Mouse (Mus musculus) thymus, postnatal 10 days (tissue): ENCODE results near the gene Cpvl.

Source experiments
- DNase-seq, 2 experiments: peaks; one replicate each; pipeline ENCODE4 v3.0.0; 2021; ENCODE audit warnings: low spot score in 2 of 2

Cpvl gene

DNA sequence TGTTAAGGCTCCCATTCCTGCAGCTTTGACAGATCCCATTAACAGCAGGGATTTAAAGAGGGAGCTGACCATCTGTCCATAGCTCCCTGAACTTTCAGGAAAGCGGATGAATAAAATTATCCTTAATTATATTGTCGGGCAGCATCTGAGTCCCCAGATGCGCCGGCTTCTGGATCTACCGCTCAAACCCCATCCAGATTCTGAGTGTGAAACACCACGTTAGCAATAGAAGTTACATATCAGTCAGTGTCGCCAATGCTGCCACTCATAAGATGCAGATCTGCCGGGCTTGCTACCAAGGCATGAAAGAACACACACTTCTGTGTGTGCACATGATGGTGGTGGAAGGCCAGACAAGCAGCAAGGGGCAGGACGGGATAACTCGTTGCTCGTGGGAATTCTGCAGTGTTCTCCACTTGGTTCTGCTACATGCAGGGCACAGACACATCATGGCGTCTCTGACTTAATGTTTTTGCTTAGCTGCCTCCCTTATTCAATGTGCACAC lies 6.2 kb downstream of the Cpvl start:
- DNase-seq = no peak

DNA sequence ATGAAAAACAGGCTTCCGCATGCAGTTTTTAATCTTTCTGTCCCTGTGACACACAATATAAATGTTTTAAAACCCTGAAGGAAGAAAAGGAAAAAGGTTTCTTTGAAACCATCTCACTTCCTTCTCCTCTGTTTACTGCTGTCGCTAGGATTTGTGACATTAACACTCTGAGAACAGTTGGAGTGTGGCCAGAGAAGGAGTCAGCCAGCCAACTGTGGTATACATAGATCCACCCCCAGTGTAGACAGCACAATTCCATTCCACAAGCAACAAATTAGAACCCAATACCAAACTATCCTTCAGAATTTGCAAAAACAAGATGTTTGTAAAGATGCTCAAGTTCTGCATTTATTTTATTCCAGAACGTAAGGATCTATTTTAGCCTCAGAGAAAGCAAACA lies 6.7 kb downstream of the Cpvl start:
- no peak for DNase-seq

DNA sequence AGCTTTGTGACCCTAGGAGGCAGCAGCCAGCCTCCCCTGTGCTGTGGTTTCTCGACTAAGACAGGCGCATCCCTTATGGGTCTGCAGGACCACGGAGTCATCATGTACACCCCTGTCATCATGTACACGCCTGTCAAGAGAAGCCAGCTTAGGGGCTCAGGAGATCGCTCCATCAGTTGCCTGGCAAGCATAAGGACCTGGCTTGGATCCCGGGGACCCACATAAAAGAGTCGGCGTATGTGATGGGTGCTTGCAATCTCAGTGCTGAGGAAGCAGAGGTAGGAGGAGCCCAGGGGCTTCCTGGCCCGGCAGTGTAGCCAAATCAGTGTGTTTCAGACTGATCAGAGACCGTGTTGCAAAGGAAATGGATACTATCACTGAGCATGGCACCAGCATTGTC lies 9.4 kb downstream of the Cpvl start:
- no peak for DNase-seq

DNA sequence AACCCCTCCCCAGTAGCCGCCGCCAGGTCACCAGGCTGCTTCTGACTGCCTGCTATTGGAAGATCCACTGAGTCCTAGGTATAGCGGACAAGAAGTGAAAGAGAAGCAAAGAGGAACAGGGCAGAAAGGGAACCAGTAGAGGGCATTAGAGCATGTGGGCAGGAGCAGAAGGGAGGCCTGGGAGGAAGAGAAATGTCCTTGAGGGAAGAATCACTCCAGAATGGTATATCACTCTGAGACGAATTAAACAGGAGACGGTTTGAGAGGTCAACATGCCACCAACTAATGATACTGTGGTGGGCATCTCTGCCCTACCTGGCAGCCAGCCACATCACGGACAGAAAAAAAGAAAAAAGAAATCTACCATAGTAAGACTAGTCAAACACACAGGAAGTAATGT lies 9.9 kb downstream of the Cpvl start:
- DNase-seq = no peak

DNA sequence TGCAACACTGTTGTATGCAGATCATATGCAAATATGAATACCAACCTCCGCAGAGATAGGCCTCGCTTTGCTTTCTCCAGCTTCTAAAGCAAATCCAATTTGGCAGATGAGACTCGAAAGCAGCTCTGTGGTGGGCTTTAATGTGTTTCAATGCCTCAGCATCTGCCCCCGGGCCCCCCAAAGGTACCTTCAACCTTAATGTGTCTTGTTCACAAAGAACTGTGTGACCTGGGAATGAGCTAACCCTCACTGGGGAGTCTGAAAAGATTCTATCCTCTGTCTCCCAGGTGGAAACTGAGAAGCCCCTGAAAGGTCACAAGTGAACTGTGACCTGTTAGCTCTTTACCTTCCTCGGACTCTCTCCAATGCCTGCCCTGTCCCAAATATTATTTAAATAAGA lies 11.9 kb downstream of the Cpvl start:
- no peak for DNase-seq

DNA sequence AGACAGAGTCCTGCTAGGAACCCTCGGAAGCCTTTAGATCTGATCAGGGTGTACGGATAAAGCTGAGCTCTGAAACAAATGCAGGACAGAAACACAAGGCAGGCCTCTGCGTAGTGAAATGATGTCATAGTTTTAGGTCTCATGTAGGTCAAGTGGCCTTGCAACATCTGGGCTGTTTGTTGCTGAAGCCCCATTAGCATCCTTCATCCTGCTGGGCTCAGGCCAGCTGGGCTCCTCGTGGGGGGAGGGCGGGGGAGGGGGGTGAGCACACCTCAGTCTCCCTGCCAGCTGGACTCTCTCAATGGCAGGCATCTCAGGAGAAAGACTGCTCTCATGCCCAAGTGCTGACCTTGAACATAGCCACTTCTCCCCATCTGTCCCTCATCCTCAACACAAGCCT lies 12.6 kb downstream of the Cpvl start:
- no peak for DNase-seq

DNA sequence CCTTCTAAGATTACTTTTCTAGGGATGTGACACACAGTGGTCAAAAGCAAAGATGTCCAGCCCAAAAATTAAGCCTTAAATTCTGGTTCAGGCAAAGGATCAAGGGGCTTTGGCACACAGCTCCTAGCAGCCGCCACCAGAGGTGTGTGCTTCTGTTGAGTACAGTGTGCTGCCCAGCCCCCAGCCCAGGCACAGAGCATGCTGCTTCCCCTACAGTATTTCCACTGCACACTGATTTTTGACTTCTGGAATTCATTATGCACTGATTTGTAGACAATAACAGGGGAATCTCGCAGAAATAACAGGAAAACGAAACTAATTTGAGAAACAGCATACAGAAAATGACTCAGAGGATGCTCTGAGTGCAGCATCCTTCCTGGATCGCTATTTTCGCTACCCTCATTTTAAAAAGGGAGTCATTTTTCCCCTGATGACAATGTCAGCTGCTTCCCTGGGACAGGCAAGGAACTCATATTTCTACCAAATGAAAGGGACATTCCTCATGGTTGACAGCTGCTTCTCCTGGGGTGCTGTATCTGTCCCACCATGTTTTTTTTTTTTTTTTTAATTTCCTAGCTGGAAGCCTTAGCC lies 14.5 kb downstream of the Cpvl start:
- DNase-seq = no peak

DNA sequence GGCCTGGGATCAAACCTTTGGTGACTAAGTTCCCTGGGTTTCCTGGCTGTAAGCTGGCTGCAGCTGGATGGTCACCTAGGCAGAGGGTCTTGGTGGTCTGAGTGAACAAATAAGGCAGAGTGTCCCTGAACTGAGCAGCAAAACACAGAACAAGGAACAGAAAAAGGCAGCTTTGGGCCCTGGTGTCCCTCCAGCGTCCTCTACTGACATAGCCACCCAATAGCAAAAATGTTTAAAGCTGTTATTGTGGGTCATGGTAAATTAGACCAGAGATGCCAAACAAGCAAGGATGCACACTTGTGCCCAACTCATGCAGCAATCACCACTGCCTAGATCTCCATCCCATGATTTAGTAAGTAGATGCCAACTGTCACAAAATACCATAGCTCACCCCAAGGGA lies 16.5 kb downstream of the Cpvl start:
- DNase-seq = no peak

DNA sequence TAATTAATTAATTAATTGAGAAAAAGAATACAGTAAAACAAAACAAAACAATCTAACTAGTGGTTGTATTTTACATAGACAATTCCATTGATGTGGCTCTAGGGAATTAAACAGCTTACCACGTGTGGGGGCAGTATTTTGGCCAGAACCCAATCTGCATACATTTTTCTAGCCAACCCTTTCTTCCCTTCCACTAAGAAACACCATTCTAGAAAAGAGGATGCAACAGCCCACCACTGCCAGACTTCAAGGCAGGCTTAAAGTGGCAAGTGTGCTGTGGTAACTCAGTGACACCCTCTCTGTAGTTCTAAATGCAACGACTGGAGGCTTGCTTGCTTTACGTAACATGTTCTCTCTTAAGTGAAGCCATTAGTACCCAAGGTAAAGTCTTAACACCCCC lies 18.6 kb downstream of the Cpvl start:
- no peak for DNase-seq

DNA sequence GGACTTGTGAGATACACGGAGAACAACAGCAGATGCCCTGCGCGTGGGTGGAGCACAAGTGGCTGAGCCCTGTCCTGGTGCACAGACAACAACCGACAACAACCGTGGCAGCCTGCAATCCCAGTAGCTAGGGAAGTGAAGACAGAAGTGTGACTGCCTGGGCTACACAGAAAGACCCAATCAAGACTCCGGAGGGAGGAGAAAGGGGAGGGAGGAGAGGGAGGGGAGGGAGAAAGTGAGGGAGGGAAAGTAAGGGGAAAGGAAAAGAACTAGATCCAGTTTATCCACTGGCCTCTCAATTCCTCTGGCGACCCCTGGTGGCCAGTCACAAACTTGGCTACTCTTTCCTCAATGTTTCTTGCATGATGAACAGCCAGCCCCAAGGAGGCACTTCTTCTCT lies 20.1 kb downstream of the Cpvl start:
- peak; percentile 13 to 71 for DNase-seq

DNA sequence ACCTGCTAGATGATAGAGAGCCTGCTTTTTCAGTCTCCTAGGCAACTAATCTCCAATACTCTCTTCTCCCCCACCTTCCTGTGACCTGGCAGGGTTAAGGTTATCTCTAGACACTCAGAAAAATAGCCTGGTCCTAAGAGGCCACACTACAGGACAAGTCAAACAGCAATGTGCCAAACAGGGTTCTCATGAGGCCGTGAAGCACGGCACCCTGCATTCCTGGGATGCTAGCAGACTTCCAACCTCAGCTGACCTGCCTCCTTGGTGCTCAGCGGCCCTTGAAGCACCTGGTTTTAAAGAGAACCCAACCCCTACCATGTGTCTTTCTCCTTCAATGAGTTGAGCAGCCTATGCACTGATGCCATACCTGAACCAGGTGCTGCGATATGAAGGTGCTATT lies 22.0 kb downstream of the Cpvl start:
- no peak for DNase-seq

DNA sequence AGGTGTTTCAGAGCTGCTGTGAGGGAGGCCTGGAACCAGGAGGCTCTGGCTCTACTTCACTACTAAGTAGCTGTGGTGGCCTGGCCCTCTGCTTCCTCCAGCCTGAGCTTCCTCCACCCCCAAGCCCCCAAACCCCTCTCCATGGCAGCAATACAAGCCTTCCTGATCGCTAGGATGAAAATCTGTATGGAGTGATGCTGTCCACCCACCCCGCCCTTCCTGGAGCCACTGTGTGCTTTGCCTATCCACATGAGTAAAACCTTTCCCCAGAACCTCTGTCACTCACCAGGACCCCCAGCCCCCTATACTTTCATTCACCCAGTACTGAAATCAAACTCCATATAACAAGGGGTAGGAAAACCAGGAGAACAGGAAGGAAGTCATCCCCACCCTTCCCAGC lies 22.6 kb downstream of the Cpvl start:
- DNase-seq = no peak

DNA sequence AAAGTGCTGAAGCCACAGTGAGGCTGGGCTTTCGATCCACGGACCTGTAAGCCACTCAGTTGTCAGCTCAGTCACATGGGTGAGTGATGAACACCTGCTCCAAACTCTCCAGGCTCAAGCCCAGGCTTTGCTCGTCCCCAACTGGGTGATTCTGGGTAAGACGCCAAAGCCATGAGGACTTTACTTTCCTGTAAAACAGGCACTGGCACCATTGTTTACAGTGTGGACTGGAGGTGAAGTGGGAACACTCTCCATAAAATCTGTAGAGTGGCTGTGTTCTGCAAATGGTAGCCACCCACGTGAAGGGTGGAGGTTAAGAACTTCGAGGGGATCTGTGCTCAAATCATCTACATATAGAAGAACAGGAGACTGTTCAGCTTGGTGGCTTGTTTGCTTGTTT lies 23.2 kb downstream of the Cpvl start:
- no peak for DNase-seq

DNA sequence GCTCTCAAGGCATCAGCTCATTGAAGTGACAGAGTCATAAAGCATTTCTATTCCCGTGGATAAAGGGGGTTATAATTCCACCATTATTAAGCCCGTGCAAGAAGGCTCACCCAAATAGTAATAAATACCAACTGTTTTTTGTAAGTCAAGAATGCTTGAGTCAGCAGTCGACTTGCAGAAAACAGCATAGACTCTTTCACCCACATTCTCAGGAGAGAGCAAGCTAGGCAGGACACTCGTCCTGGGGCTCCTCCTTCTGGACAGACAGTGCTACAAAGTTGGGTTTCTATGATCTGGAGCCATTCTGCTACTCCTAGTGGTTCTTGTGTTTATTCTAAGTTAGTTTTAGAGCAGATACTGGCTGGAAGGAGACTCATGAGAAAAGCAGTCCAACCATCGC lies 24.4 kb downstream of the Cpvl start:
- DNase-seq = no peak

DNA sequence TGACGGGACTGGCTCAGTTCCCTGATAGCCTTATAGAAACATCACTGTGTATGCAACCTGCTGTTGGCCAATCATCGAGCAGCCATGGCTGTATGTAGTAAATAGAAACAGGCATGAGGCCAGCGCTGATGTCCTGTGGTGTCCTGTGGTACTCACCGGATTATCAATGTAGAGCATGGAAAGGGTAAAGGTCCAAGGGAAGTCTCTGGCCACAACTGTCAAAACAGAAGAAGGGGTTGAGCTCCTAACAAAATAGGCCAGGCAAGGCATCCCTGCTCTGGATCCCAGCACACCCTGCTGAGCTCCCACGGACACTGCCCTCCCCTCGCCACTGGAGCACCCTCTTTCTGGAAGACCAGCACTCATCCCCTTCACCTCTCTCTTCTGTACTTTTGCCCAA lies 25.1 kb downstream of the Cpvl start:
- no peak for DNase-seq

DNA sequence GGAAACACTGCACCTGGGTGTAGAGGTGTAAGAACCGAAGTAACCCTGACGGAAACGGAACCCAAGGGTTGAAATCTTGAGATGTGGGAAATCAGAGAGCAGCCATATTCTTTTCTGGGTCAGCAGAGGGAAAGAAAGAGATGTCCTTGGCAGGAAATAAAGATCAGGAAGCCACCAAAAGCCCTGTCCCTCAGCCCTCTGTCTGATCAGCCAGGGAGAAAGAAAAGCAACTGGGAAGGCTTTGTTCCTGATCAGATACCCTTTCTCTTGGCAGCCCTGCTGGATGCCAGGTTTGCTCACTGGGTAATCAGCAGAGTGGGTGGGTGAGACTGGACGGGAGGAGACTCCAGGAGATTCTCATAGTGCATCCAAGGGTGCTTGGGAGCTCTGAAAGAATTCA lies 27.1 kb downstream of the Cpvl start:
- DNase-seq = no peak

DNA sequence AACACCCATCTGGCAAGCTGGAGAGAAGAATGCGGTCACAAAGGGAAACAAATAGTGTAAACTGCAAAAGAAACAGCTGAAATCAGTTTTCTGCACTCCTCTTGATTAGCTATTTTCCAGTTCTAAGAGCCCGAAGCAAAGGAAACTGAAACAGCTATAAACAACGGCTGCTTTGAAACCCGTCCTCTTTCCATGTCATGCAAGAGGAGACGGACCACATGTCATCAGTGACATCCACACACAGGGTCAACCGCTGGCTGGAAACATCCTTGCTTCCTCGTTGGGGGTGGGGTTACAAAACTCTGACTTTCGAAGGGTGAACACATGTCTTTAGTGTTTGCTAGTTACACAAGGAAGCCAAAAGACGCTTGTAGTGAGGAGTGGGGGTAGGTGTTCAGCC lies 27.6 kb downstream of the Cpvl start:
- DNase-seq = no peak

DNA sequence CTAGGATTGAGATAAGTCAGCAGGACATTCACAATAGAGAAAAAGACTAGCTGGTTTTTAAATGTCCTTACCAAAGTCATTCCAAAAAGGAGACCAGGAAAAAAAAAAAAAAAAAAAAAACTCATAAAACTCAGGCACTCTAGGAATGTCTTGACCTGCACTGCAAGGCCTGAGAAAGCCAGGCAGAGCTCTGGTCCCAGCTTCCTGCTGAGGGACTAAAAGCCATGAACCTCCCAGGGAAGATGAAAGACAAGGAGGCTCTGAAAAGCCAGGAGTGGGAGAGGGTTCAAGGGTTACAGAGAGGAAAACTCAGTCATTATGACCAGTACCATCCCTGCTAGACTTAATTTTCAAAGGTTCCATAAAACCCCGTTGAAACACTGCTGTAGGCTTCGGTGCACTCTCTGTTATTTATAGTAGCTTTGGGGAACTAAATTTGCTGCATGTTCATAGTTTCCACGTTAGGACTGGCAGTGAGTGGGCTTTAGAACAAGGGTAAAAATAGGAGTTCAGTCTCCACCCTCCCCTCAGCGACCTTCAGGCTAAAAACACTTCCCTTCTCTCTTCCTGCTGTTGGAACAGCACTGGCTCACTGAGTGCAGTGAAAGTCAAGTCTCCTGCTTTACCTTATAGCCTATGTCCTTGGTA lies 30.0 kb downstream of the Cpvl start:
- no peak for DNase-seq

DNA sequence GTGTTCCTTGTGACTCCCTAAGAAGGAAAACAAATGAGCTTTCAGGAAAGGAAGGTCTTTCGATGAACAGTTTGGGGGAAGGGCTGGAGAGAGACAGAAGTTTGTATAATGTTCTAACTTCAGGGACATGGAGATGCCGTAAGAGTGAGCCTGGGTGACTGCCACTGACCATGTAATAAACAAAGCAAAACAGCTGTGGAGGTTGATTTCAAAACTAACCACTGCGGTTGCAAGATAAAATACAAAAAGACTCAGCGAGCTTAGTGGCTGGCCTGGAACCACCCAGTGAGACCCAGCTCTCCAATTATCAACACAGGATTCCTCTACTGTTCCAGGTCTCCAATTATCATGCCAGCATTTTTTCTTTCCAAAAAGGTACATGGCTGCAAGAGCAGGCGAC lies 33.6 kb downstream of the Cpvl start:
- DNase-seq = no peak

DNA sequence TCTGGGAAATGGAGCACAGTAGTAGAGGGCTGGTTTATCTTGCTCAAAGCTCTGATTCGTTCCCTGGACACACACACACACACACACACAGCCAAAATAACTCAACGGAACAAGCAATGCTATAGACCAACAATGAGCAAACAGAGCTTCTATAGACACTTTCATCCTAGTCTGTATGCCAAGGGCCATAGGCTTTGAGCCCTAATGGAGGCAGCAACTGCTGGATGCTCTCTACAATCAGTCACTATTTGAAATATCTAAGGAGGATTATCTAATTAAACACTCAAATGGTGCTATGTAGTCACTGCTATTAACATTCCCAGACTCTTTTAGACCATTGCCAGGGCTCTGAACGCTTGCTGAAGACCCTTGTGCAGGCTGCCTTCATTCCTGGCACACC lies 34.1 kb downstream of the Cpvl start:
- DNase-seq = no peak

DNA sequence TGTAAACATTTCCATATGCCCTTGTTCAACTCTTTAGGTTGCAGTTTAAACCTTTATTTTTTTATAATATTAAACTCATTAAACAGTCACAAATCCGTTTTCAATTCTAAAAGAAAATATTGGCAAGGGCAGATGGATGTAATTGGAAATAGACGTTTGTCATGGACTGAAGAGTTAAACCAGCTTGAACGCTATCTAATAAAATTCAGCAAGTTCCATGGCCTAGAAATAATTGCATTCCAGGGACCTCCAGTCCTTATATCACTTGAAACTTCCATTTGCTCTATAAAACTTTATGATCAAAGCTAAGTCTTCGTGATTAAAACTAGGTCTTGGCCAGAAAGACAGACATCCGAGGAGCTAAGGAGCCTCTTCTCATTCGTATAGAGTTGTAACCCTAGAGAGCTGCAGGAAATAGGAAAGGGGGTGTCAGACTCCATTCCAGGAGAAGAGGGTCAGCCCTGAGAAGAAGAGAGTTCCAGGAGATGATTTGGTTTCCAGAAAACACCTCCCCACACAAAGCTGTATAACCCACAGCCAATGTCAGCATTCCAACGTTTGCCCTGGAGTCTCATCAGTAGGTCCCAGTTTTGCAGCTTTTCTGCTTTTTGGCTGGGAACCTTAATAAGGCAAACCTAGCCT lies 36.2 kb downstream of the Cpvl start:
- DNase-seq = no peak

DNA sequence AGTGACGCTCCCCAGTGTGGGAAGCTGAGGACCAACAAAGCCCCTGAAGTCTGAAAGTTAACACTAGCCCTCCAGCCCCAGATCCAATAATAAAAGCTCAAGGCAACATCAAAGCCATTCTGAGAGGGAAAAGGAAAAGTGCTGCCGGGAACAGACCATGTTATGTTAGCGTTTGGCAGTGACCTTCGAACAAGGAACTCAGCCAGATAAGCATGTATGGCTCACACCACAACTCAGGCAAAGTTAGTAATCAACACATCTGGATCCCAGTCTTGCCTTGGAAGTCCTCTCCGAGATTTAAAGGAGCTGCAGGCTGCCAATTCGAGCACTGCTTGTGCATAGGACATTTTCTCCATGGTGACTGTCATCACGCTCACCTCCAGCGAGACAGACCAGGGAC lies 38.7 kb downstream of the Cpvl start:
- DNase-seq = no peak

DNA sequence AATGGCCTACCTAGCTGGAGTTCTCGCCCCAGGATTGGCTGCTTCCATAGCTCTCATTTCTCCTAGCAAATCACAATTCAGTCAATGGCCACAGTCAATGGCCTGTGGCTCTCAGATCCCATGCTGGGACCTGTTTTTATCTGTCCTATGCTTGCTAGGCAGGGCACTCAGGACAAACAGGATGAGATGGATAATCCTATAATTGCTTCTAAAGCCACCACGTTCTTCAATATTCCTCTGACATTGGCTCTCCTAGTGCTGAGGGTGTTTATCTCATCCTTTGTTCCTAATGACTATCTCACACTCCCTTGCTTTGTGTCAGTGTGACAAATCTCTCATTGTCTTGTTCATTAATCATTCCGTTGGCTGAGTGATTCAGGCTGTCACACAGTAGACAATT lies 39.5 kb downstream of the Cpvl start:
- no peak for DNase-seq
